Mouse (Mus musculus) heart, embryonic 16.5 days (tissue): ENCODE measurements at regions not wholly inside any gene's neighbourhood (a gene's known extent, or its start where the extent isn't known, plus 50 kb on each side); places are given as distances from the start of the nearest gene placed in this dataset.

Experiments used
- ATAC-seq: fragments of 200-750 bp; cut with Nextera tagmentation; replicated peaks from 2 replicates; pipeline ENCODE4 v1.8.0; 2017; ENCODE audit warnings: moderate number of reproducible peaks; ENCODE audit not compliant: insufficient read depth, low FRiP score; ENCODE audit errors: extremely low read depth
- H3K27ac ChIP-seq: fragments of 300-500 bp; sonication (generic); 2 replicates; pipeline ENCODE4 v1.5.1; 2014; ENCODE audit warnings: mild to moderate bottlenecking, low read length, control low read depth, moderate library complexity
- H3K27me3 ChIP-seq: fragments of 300-500 bp; sonication (generic); 2 replicates; pipeline ENCODE4 v1.6.1; 2014; ENCODE audit warnings: low read length, mixed read lengths; ENCODE audit not compliant: control insufficient read depth, insufficient read depth
- H3K36me3 ChIP-seq: fragments of 300-500 bp; sonication (generic); 2 replicates; pipeline ENCODE4 v1.6.1; 2014; ENCODE audit not compliant: control insufficient read depth, insufficient read depth
- H3K4me1 ChIP-seq: fragments of 300-500 bp; sonication (generic); 2 replicates; pipeline ENCODE4 v1.6.1; 2014; ENCODE audit warnings: low read length, mixed read lengths; ENCODE audit not compliant: control insufficient read depth, insufficient read depth
- H3K4me2 ChIP-seq: fragments of 300-500 bp; sonication (generic); 2 replicates; pipeline ENCODE4 v1.6.1; 2014; ENCODE audit warnings: low read depth, mild to moderate bottlenecking, control low read depth, low read length
- H3K4me3 ChIP-seq: fragments of 300-500 bp; sonication (generic); 2 replicates; pipeline ENCODE4 v1.5.1; 2014; ENCODE audit warnings: mild to moderate bottlenecking, control low read depth, low read length
- H3K9ac ChIP-seq: fragments of 300-500 bp; sonication (generic); 2 replicates; pipeline ENCODE4 v1.6.1; 2014; ENCODE audit warnings: low read length, control low read depth
- H3K9me3 ChIP-seq: fragments of 300-500 bp; sonication (generic); replicated peaks from 2 replicates; pipeline ENCODE4 v1.6.1; 2016; ENCODE audit warnings: low read length; ENCODE audit not compliant: control insufficient read depth
- WGBS: fragments of 180-500 bp; shearing (Covaris S2); extraction: QIAGEN DNeasy Blood & Tissue Kit; methylation state at CpG from one replicate; pipeline ENCODE4 v1.1.7; 2014; 5-methylcytosine and 5-hydroxymethylcytosine counted together

- Histone ChIP-seq H3K36me3 (no peaks in the 10 kb centered on the region), H3K9me3 (no peaks in the 10 kb centered on the region), H3K9ac (no peak overlapping the region), H3K27me3 (no peaks in the 10 kb centered on the region), H3K4me3 (no peak overlapping the region), H3K27ac (no peak overlapping the region), H3K4me1 (no peaks in the 10 kb centered on the region), H3K4me2 (no peak overlapping the region)
- 84% methylated on average over 1 of the region's 1 CpGs for WGBS
- ATAC-seq, result no peak
Observed at GRCm38 (mm10) chr3:17452984-17453383, 495.2 kb upstream of the Cypt12 start.

DNA sequence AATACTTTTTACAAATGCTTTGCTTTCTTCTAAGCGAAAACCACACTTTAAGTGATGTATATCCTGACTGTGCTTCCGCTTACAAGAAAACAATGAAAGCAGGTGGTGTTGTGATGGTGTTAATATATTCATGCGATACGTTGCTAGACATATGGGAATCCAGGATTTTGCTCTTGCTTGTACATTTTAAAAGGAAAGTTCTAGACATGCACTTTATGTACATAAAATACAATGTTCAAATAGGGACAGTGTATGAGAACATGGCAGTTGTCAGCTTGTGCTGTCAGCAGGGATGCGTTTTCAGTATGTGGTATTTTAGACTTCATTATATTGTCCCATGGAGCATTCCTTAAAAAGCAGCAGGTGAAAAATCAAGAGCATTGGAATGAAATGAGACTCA lies 487.7 kb upstream of the Cypt12 start:
- Histone ChIP-seq H3K9ac (no peak overlapping the region), H3K4me3 (no peak overlapping the region), H3K27ac (no peak overlapping the region), H3K9me3 (no peaks in the 10 kb centered on the region), H3K36me3 (no peaks in the 10 kb centered on the region), H3K27me3 (no peaks in the 10 kb centered on the region), H3K4me1 (no peaks in the 10 kb centered on the region), H3K4me2 (no peak overlapping the region)
- WGBS, result 87% methylated on average over 5 of the region's 5 CpGs
- no peak for ATAC-seq

DNA sequence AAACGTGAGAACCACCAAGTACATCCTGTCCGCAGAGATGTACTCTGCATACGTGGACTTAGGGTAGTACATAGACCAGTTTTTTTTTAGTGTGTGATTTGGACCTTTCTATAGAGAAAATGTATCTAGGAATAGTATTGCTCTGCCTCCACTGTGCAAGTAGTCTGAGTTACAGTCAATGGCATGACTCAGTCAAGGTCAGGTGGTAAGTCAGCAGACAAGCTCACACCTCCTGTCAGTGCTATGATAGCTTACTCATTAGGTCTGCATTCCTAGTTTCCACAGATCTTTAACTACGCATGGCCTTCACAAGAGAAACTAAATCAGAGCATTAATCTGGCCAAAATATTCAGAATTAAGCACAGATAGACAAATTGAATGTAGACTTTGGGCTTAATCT lies 486.8 kb upstream of the Cypt12 start:
- ATAC-seq, result no peak
- no peak overlapping the region for H3K4me3 ChIP-seq
- WGBS, result 80% methylated on average over 4 of the region's 4 CpGs
- no peaks in the 10 kb centered on the region for H3K9me3 ChIP-seq
- H3K4me1 ChIP-seq, result no peaks in the 10 kb centered on the region
- H3K4me2 ChIP-seq, result no peak overlapping the region
- no peak overlapping the region for H3K27ac ChIP-seq
- H3K9ac ChIP-seq, result no peak overlapping the region
- H3K36me3 ChIP-seq, result no peaks in the 10 kb centered on the region
- H3K27me3 ChIP-seq, result no peaks in the 10 kb centered on the region

- Histone ChIP-seq H3K4me3 (no peak overlapping the region), H3K27me3 (no peaks in the 10 kb centered on the region), H3K4me1 (no peaks in the 10 kb centered on the region), H3K4me2 (no peak overlapping the region), H3K9ac (no peak overlapping the region), H3K9me3 (no peaks in the 10 kb centered on the region), H3K36me3 (no peaks in the 10 kb centered on the region), H3K27ac (no peak overlapping the region)
- ATAC-seq, result no peak
- WGBS, result 77% methylated on average over 2 of the region's 2 CpGs
Observed at GRCm38 (mm10) chr3:17473812-17474211, 474.4 kb upstream of the Cypt12 start.

- H3K27ac ChIP-seq, result no peak overlapping the region
- H3K4me2 ChIP-seq, result no peak overlapping the region
- H3K9ac ChIP-seq, result no peak overlapping the region
- H3K36me3 ChIP-seq, result no peaks in the 10 kb centered on the region
- no peaks in the 10 kb centered on the region for H3K9me3 ChIP-seq
- no peaks in the 10 kb centered on the region for H3K27me3 ChIP-seq
- 24% methylated on average over 4 of the region's 4 CpGs for WGBS
- no peak overlapping the region for H3K4me3 ChIP-seq
- H3K4me1 ChIP-seq, result no peaks in the 10 kb centered on the region
- no peak for ATAC-seq
Observed at GRCm38 (mm10) chr3:17489240-17490142, 458.7 kb upstream of the Cypt12 start.

DNA sequence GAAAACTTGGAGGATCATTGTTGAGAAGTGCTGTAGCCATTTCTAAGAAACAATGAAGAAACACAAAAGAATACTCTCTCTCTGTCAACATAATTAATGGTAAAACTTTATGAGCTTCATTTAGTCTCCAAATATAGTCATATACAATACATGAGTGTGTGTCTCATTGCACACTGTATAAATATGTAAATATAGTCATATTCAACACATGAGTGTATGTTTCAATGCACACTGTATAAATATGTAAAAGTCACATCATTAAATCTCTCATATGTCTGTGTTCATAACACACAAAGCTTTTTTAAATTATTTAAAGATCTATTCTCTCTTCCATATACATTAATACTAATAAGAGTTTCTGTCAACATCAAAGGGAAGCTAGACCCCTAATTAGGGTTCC lies 457.6 kb upstream of the Cypt12 start:
- Histone ChIP-seq H3K4me3 (no peak overlapping the region), H3K9ac (no peak overlapping the region), H3K4me2 (no peak overlapping the region), H3K36me3 (no peaks in the 10 kb centered on the region), H3K27ac (no peak overlapping the region), H3K4me1 (no peaks in the 10 kb centered on the region), H3K27me3 (no peaks in the 10 kb centered on the region), H3K9me3 (no peaks in the 10 kb centered on the region)
- no peak for ATAC-seq

- H3K9me3 ChIP-seq, result no peaks in the 10 kb centered on the region
- no peaks in the 10 kb centered on the region for H3K27me3 ChIP-seq
- no peak overlapping the region for H3K9ac ChIP-seq
- WGBS, result 76% methylated on average over 3 of the region's 3 CpGs
- H3K36me3 ChIP-seq, result no peaks in the 10 kb centered on the region
- no peak for ATAC-seq
- no peak overlapping the region for H3K27ac ChIP-seq
- H3K4me3 ChIP-seq, result no peak overlapping the region
- no peak overlapping the region for H3K4me2 ChIP-seq
- H3K4me1 ChIP-seq, result no peaks in the 10 kb centered on the region
Observed at GRCm38 (mm10) chr3:17498291-17498690, 449.9 kb upstream of the Cypt12 start.

DNA sequence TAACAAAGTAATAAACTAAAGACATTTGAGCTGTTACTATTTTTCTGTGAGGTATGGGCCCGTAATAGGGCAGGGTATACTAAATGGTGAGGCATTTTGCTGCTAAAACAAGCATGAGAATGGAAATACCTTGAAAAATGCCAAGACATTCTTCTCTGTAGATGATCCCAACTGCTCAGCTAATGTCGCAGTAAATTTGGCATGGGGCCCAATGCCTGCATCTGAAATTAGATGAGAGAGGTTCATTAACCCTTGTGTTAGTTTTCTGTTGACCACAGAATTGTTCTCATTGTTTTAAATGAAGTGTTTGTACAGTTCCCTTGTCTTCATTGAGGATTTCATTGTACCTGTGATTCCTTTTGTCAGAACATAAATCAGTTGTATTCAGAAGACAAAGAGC lies 446.7 kb upstream of the Cypt12 start:
- H3K4me1 ChIP-seq, result no peaks in the 10 kb centered on the region
- H3K9me3 ChIP-seq, result no peaks in the 10 kb centered on the region
- no peak overlapping the region for H3K27ac ChIP-seq
- no peak for ATAC-seq
- H3K27me3 ChIP-seq, result no peaks in the 10 kb centered on the region
- no peaks in the 10 kb centered on the region for H3K36me3 ChIP-seq
- no peak overlapping the region for H3K4me2 ChIP-seq
- H3K4me3 ChIP-seq, result no peak overlapping the region
- no peak overlapping the region for H3K9ac ChIP-seq
- WGBS, result 52% methylated on average over 2 of the region's 2 CpGs

GRCm38 (mm10) chr3:17541346-17541745 lies 406.9 kb upstream of the Cypt12 start:
- Histone ChIP-seq H3K4me1 (no peaks in the 10 kb centered on the region), H3K9me3 (no peaks in the 10 kb centered on the region), H3K36me3 (no peaks in the 10 kb centered on the region), H3K4me2 (no peak overlapping the region), H3K4me3 (no peak overlapping the region), H3K27me3 (no peaks in the 10 kb centered on the region), H3K27ac (no peak overlapping the region), H3K9ac (no peak overlapping the region)
- ATAC-seq, result no peak
